Mouse (Mus musculus) MEL (cell line): ENCODE results near the gene Nupl2. TPM values are rescaled to one million over a fixed set of nuclear protein-coding genes. Genes with fewer than 3 reads are reported as not detected.

Source experiments
- DNase-seq: peaks from one replicate; pipeline ENCODE4 v3.0.0; 2011; ENCODE audit warnings: low read depth, low spot score
- H3K27ac ChIP-seq: 2 replicates; pipeline ENCODE4 v1.5.1; 2012; ENCODE audit warnings: low read depth, mild to moderate bottlenecking, control low read depth, low read length, moderate library complexity; ENCODE audit not compliant: control insufficient read depth
- H3K27me3 ChIP-seq, 2 experiments: fragments of 150-350 bp in 1 of 2; sonication (generic) in 1 of 2; 2 replicates each; pipeline ENCODE4 v1.6.1; 2012; ENCODE audit warnings: low read length in 2 of 2, mild to moderate bottlenecking in 2 of 2, improper control_type of control experiment in 1 of 2, moderate library complexity in 1 of 2; ENCODE audit not compliant: insufficient read depth in 2 of 2, control insufficient read depth in 1 of 2
- H3K36me3 ChIP-seq, 2 experiments: 2 replicates each; pipeline ENCODE4 v1.6.1; 2012 to 2014; ENCODE audit warnings: low read length in 2 of 2, improper control_type of control experiment in 1 of 2, inconsistent platforms in 1 of 2, mild to moderate bottlenecking in 1 of 2; ENCODE audit not compliant: insufficient read depth in 2 of 2, control insufficient read depth in 1 of 2
- H3K4me1 ChIP-seq, 2 experiments: fragments of 150-350 bp in 1 of 2; sonication (generic) in 1 of 2; 2 replicates each; pipeline ENCODE4 v1.6.1; 2012; ENCODE audit warnings: low read length in 2 of 2, improper control_type of control experiment in 1 of 2, mild to moderate bottlenecking in 1 of 2; ENCODE audit not compliant: insufficient read depth in 2 of 2, control insufficient read depth in 1 of 2
- H3K4me3 ChIP-seq, 2 experiments: fragments of 150-350 bp in 1 of 2; sonication (generic) in 1 of 2; 2 replicates each; pipeline ENCODE4 v1.5.1; 2012; ENCODE audit warnings: low read depth in 2 of 2, low read length in 2 of 2, mild to moderate bottlenecking in 2 of 2, moderate library complexity in 2 of 2, control low read depth in 1 of 2, improper control_type of control experiment in 1 of 2; ENCODE audit not compliant: control insufficient read depth in 1 of 2, insufficient read depth in 1 of 2
- H3K79me2 ChIP-seq: 2 replicates; pipeline ENCODE4 v1.6.1; 2012; ENCODE audit warnings: mild to moderate bottlenecking, low read length, moderate library complexity; ENCODE audit not compliant: control insufficient read depth, poor library complexity, insufficient read depth
- H3K9ac ChIP-seq: 2 replicates; pipeline ENCODE4 v1.6.1; 2012; ENCODE audit warnings: low read depth, mild to moderate bottlenecking, control low read depth, low read length, moderate library complexity; ENCODE audit not compliant: control insufficient read depth, poor library complexity, severe bottlenecking
- H3K9me3 ChIP-seq: fragments of 150-350 bp; sonication (generic); replicated peaks from 2 replicates; pipeline ENCODE4 v1.6.1; 2012; ENCODE audit warnings: mild to moderate bottlenecking, low read length, improper control_type of control experiment, moderate library complexity; ENCODE audit not compliant: insufficient read depth
- CHD1 ChIP-seq: IDR thresholded peaks from 2 replicates; pipeline ENCODE4 v1.6.1; 2012; ENCODE audit warnings: low read depth, mild to moderate bottlenecking, inconsistent platforms, low read length, improper control_type of control experiment
- CHD2 ChIP-seq: IDR thresholded peaks from 2 replicates; pipeline ENCODE4 v1.6.1; 2011; ENCODE audit warnings: low read length, improper control_type of control experiment
- CTCF ChIP-seq, 3 experiments: IDR thresholded peaks in 2 of 3; conservative IDR thresholded peaks in 1 of 3; 2 replicates each; pipeline ENCODE4 v1.5.1; 2011 to 2012; ENCODE audit warnings: low read length in 3 of 3, low read depth in 2 of 3, mild to moderate bottlenecking in 2 of 3, improper control_type of control experiment in 1 of 3, inconsistent platforms in 1 of 3, mixed read lengths in 1 of 3, moderate library complexity in 1 of 3; ENCODE audit not compliant: control insufficient read depth in 1 of 3, insufficient read depth in 1 of 3, poor library complexity in 1 of 3, severe bottlenecking in 1 of 3
- ELF1 ChIP-seq: IDR thresholded peaks from 2 replicates; pipeline ENCODE4 v1.6.1; 2014; ENCODE audit warnings: low read depth, mild to moderate bottlenecking, inconsistent platforms, low read length, improper control_type of control experiment, moderate library complexity
- GABPA ChIP-seq: IDR thresholded peaks from 2 replicates; pipeline ENCODE4 v1.6.1; 2012; ENCODE audit warnings: low read depth, mild to moderate bottlenecking, inconsistent platforms, low read length, improper control_type of control experiment, moderate library complexity
- GATA1 ChIP-seq: IDR thresholded peaks from 2 replicates; pipeline ENCODE4 v1.6.1; 2011; ENCODE audit warnings: low read depth, low read length, improper control_type of control experiment
- MAFK ChIP-seq: IDR thresholded peaks from 2 replicates; pipeline ENCODE4 v1.6.1; 2011; ENCODE audit warnings: low read depth, mild to moderate bottlenecking, low read length, improper control_type of control experiment, borderline replicate concordance
- MEF2A ChIP-seq: IDR thresholded peaks from 2 replicates; pipeline ENCODE4 v1.6.1; 2014; ENCODE audit warnings: low read depth, mild to moderate bottlenecking, inconsistent platforms, low read length, improper control_type of control experiment; ENCODE audit not compliant: poor library complexity, insufficient replicate concordance, severe bottlenecking; ENCODE audit errors: extremely low read depth
- MXI1 ChIP-seq: IDR thresholded peaks from 2 replicates; pipeline ENCODE4 v1.6.1; 2011; ENCODE audit warnings: mild to moderate bottlenecking, low read depth, low read length, improper control_type of control experiment
- MYC ChIP-seq: IDR thresholded peaks from 2 replicates; pipeline ENCODE4 v1.6.1; 2011; ENCODE audit warnings: low read depth, mild to moderate bottlenecking, low read length, improper control_type of control experiment, moderate library complexity
- NELFE ChIP-seq: IDR thresholded peaks from 2 replicates; pipeline ENCODE4 v1.6.1; 2011; ENCODE audit warnings: low read depth, low read length, improper control_type of control experiment
- NRF1 ChIP-seq: IDR thresholded peaks from 2 replicates; pipeline ENCODE4 v1.6.1; 2014; ENCODE audit warnings: low read depth, mild to moderate bottlenecking, inconsistent platforms, low read length, improper control_type of control experiment, moderate library complexity; ENCODE audit not compliant: poor library complexity, insufficient read depth, severe bottlenecking
- POLR2A ChIP-seq, 2 experiments: IDR thresholded peaks; 2 replicates each; pipeline ENCODE4 v1.6.1; 2011 to 2012; ENCODE audit warnings: low read length in 2 of 2, mild to moderate bottlenecking in 2 of 2, control low read depth in 1 of 2, improper control_type of control experiment in 1 of 2, low read depth in 1 of 2, moderate library complexity in 1 of 2; ENCODE audit not compliant: control insufficient read depth in 1 of 2, insufficient read depth in 1 of 2, poor library complexity in 1 of 2
- POLR2AphosphoS2 ChIP-seq: IDR thresholded peaks from 2 replicates; pipeline ENCODE4 v1.6.1; 2011; ENCODE audit warnings: low read length, improper control_type of control experiment
- POLR2AphosphoS5 ChIP-seq: IDR thresholded peaks from 2 replicates; pipeline ENCODE4 v1.6.1; 2012; ENCODE audit warnings: low read depth, borderline replicate concordance, mild to moderate bottlenecking, inconsistent platforms, low read length, moderate library complexity, mixed read lengths
- RCOR1 ChIP-seq: IDR thresholded peaks from 2 replicates; pipeline ENCODE4 v1.6.1; 2012; ENCODE audit warnings: low read depth, mild to moderate bottlenecking, inconsistent platforms, low read length, improper control_type of control experiment
- SIN3A ChIP-seq: IDR thresholded peaks from 2 replicates; pipeline ENCODE4 v1.6.1; 2012; ENCODE audit warnings: low read length, improper control_type of control experiment, inconsistent platforms
- TBP ChIP-seq: IDR thresholded peaks from 2 replicates; pipeline ENCODE4 v1.8.0; 2011; ENCODE audit warnings: low read depth, low read length, improper control_type of control experiment
- USF2 ChIP-seq, 2 experiments: IDR thresholded peaks; 2 replicates each; pipeline ENCODE4 v1.6.1; 2011 to 2012; ENCODE audit warnings: improper control_type of control experiment in 2 of 2, low read length in 2 of 2, borderline replicate concordance in 1 of 2, inconsistent platforms in 1 of 2, low read depth in 1 of 2, mild to moderate bottlenecking in 1 of 2; ENCODE audit not compliant: insufficient read depth in 1 of 2
- ZC3H11A ChIP-seq: IDR thresholded peaks from 2 replicates; pipeline ENCODE4 v1.6.1; 2012; ENCODE audit warnings: low read depth, mild to moderate bottlenecking, inconsistent platforms, low read length, improper control_type of control experiment
- ZKSCAN1 ChIP-seq: IDR thresholded peaks from 2 replicates; pipeline ENCODE4 v1.6.1; 2012; ENCODE audit warnings: low read depth, mild to moderate bottlenecking, inconsistent platforms, low read length, improper control_type of control experiment, moderate library complexity
- polyA plus RNA-seq, 2 experiments: library from polyadenylated mRNA; stranded (reverse) in 1 of 2; unstranded in 1 of 2; fragments of >175 nt in 1 of 2; fragments of >200 nt in 1 of 2; gene quantifications; 2 replicates each; pipeline versions ENCODE4 v1.2.1 to v1.2.4; 2012; ENCODE audit warnings: low replicate concordance in 2 of 2, low read depth in 1 of 2; ENCODE audit not compliant: insufficient read length in 2 of 2, insufficient read depth in 1 of 2, missing spikeins in 1 of 2
- total RNA-seq: library from RNA; depleted of rRNA; stranded (reverse); fragments of 300-350 nt; gene quantifications from 2 replicates; pipeline ENCODE4 v1.2.3, GENCODE M21; 2012

Nupl2 gene
- total and polyA plus RNA-seq, 3 experiments: 13.8 to 121 (median 23.1) TPM

GRCm38 (mm10) chr5:24188476-24188875 lies 23.7 kb downstream of the Nupl2 start:
- Histone ChIP-seq H3K79me2 (no peaks in the 10 kb centered on the region), H3K9me3 (no peaks in the 10 kb centered on the region), H3K36me3 (no peaks in the 10 kb centered on the region), H3K27me3 (peaks cover 0 to 2% of the 10 kb centered on the region in 2 experiments; a peak in 1 of 4 replicates), H3K4me1 (no peaks in the 10 kb centered on the region), H3K27ac (no peak overlapping the region), H3K4me3 (no peak overlapping the region), H3K9ac (no peak overlapping the region)
- DNase-seq: peak; percentile 52
- TF ChIP-seq CHD1: no peak
- TF ChIP-seq SIN3A: no peak
- TF ChIP-seq ZKSCAN1: no peak
- TF ChIP-seq MXI1: no peak

- Histone ChIP-seq H3K27me3 (peaks cover 0 to 6% of the 10 kb centered on the region in 2 experiments; a peak in 2 of 4 replicates), H3K79me2 (no peaks in the 10 kb centered on the region), H3K27ac (no peak overlapping the region), H3K4me1 (no peaks in the 10 kb centered on the region), H3K4me3 (no peak overlapping the region), H3K9ac (no peak overlapping the region)
- DNase-seq: no peak
- TF ChIP-seq MXI1: no peak
- TF ChIP-seq CHD1: no peak
- TF ChIP-seq MAFK: no peak
- no peak for TF ChIP-seq TBP
- TF ChIP-seq MYC: no peak
- no peak for TF ChIP-seq NRF1
- TF ChIP-seq POLR2AphosphoS2: no peak
- TF ChIP-seq CHD2: no peak
- no peak for TF ChIP-seq POLR2A (IDR thresholded peaks at IDR 0.05; ENCODE audit: control insufficient read depth in 1 of 2, insufficient read depth in 1 of 2, low read depth in 1 of 2, low read length in 2 of 2, poor library complexity in 1 of 2)
- TF ChIP-seq MEF2A: no peak
- no peak for TF ChIP-seq GATA1
- no peak for TF ChIP-seq RCOR1
- no peak for TF ChIP-seq NELFE
- TF ChIP-seq ELF1: no peak
- TF ChIP-seq POLR2AphosphoS5: no peak
- TF ChIP-seq CTCF (IDR thresholded peaks at IDR 0.05 in 2 of 3, conservative IDR thresholded peaks at IDR 0.05 in 1 of 3; ENCODE audit: control insufficient read depth in 1 of 3, insufficient read depth in 1 of 3, low read depth in 2 of 3, low read length in 3 of 3, poor library complexity in 1 of 3, severe bottlenecking in 1 of 3): no peak
- TF ChIP-seq USF2 (IDR thresholded peaks at IDR 0.05; ENCODE audit: borderline replicate concordance in 1 of 2, insufficient read depth in 1 of 2, low read depth in 1 of 2, low read length in 2 of 2): no peak
- no peak for TF ChIP-seq ZC3H11A
- TF ChIP-seq GABPA: no peak
- TF ChIP-seq, all 39 proteins: peak for 0
- Histone ChIP-seq H3K9me3 (no peaks in the 10 kb centered on the region), H3K36me3 (no peaks in the 10 kb centered on the region)
These were observed 27.1 kb downstream of the Nupl2 start for GRCm38 (mm10) chr5:24191821-24192220.
